Mouse (Mus musculus) testis, postnatal 14 days (tissue): Measurements from ENCODE around the gene Osbpl6.

Experiments used
- DNase-seq: peaks from one replicate; pipeline ENCODE4 v3.0.0; 2021; ENCODE audit warnings: low spot score

Osbpl6 gene

GRCm38 (mm10) chr2:76648666-76649141 lies 242.4 kb downstream of the Osbpl6 start:
- no peak for DNase-seq
